ENCODE assay signal across 15 mouse cellular contexts in the genomic region with DNA sequence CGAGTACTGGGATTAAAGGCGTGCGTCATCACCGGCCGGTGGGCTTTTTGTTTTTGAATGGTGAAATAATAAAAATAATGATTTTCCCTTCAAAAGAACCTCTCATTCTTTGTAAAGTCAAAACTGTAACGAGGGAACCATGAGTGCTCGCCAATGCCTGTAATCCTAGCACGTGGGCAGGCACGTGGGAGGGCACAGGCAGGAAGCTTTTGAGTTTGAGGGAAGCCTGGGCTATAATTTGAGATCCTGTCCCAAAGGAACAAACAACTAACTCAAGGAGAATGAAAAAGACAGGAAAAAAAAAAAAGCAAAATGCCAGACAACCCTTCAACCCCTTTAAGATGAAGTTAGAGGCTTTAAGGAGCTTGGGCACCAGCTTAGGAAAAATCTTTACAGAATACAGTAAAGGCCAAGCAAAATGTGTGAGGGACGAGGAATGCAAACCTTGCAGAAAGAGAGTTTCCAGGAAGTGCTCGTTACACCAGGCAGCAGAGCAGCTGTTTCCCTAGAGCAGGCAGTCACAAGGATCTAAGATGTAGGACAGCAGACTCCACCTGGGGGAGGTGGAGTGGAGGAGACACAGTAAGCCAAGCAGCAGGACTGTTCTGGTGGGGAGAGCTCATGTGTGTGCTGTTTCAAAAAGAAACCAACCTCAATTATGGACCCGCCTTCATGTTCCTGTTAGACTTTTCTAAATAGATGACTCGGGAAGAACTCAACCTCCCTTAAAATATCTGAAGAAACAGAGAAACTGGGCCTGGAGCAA. TPM values are rescaled to one million over a fixed set of nuclear protein-coding genes. Genes with fewer than 3 reads are reported as not detected.
DNase-seq lines count a peak whose midpoint lies in the region; ATAC-seq and TF ChIP-seq lines count a peak whose summit lies in the region.
"Had no signal": no experiment of that assay in that cellular context is flagged by ENCODE, and none has a peak within 500 bp of the region (broad histone marks: within the 10 kb centered on the region; RNA-seq: fewer than 3 reads in every experiment).

No protein-coding gene starts in this region.

- H3K79me2 ChIP-seq in C2C12 (ENCODE audit: control insufficient read depth, insufficient read depth) = no peaks in the 10 kb centered on the region

- no peaks in the 10 kb centered on the region for H3K36me3 ChIP-seq in C2C12 (ENCODE audit: control insufficient read depth, insufficient read depth)
- no peaks in the 10 kb centered on the region for H3K36me3 ChIP-seq in limb, embryonic 15.5 days
- H3K36me3 ChIP-seq: hindbrain, embryonic 12.5 days; liver, embryonic 13.5 days; midbrain, embryonic 15.5 days had no signal

- peak overlapping the region; percentile 33 for H3ac ChIP-seq in C2C12 (ENCODE audit: control insufficient read depth, insufficient read length, low read depth)

- TF ChIP-seq CTCF in C2C12 (IDR thresholded peaks at IDR 0.05; ENCODE audit: control insufficient read depth, insufficient read depth, insufficient read length) = no peak

- H3K4me1 ChIP-seq in limb, embryonic 15.5 days = 0 out of 2 replicates have a peak, but pooled peaks cover 10% of the 10 kb centered on the region
- H3K4me1 ChIP-seq: hindbrain, embryonic 12.5 days; midbrain, embryonic 15.5 days had no signal

- intact Hi-C loops in left cerebral cortex, postnatal 10 days (cut with DNase I) = no loop called here

- ATAC-seq in limb, embryonic 15.5 days (ENCODE audit: insufficient number of reproducible peaks, low FRiP score, low TSS enrichment, low read depth) = no peak
- ATAC-seq: midbrain, embryonic 15.5 days; Patski had no signal

- DNase-seq in left cerebral cortex, adult 18-20 months (ENCODE audit: low spot score in 2 of 2) = peak; percentile 26 to 45
- no peak for DNase-seq in left cerebral cortex, postnatal 10 days (ENCODE audit: extremely low spot score in 1 of 2, low spot score in 2 of 2)
- DNase-seq in NIH3T3 (ENCODE audit: low read depth) = peak; percentile 60
- no peak for DNase-seq in spleen, postnatal 36 days (ENCODE audit: low spot score in 2 of 2)
- no peak for DNase-seq in ovary, postnatal 36 days (ENCODE audit: low spot score)
- DNase-seq in urinary bladder, postnatal 14 days (ENCODE audit: low spot score) = no peak
- DNase-seq: gastrocnemius, postnatal 36 days; liver, embryonic 13.5 days had no signal

- WGBS in limb, embryonic 15.5 days = 50% methylated on average over 13 of the region's 13 CpGs

- H3K27ac ChIP-seq in limb, embryonic 15.5 days = peak overlapping the region; percentile 69
- H3K27ac ChIP-seq: hindbrain, embryonic 12.5 days; liver, embryonic 13.5 days; midbrain, embryonic 15.5 days had no signal

- no peak overlapping the region for H3K4me2 ChIP-seq in limb, embryonic 15.5 days
- H3K4me2 ChIP-seq: hindbrain, embryonic 12.5 days; liver, embryonic 13.5 days; midbrain, embryonic 15.5 days had no signal

- H3K9me3 ChIP-seq in limb, embryonic 15.5 days = no peaks in the 10 kb centered on the region
- H3K9me3 ChIP-seq: hindbrain, embryonic 12.5 days; liver, embryonic 13.5 days; midbrain, embryonic 15.5 days had no signal

- no peak overlapping the region for H3K4me3 ChIP-seq in C2C12 (ENCODE audit: insufficient read depth, poor library complexity, severe bottlenecking)
- no peak overlapping the region for H3K4me3 ChIP-seq in limb, embryonic 15.5 days
- H3K4me3 ChIP-seq: hindbrain, embryonic 12.5 days; liver, embryonic 13.5 days; midbrain, embryonic 15.5 days had no signal

- H3K9ac ChIP-seq in limb, embryonic 15.5 days = no peak overlapping the region
- H3K9ac ChIP-seq: hindbrain, embryonic 12.5 days; liver, embryonic 13.5 days; midbrain, embryonic 15.5 days had no signal

- no peaks in the 10 kb centered on the region for H3K79me3 ChIP-seq in C2C12 (ENCODE audit: low read depth)

- H3K27me3 ChIP-seq in C2C12 (ENCODE audit: control insufficient read depth, insufficient read depth, insufficient read length) = no peaks in the 10 kb centered on the region
- no peaks in the 10 kb centered on the region for H3K27me3 ChIP-seq in limb, embryonic 15.5 days
- H3K27me3 ChIP-seq: hindbrain, embryonic 12.5 days; liver, embryonic 13.5 days; midbrain, embryonic 15.5 days; Patski had no signal

TF ChIP-seq in C2C12, 6 proteins besides CTCF, POLR2A, EP300 and RAD21:
- TF ChIP-seq MAX (IDR thresholded peaks at IDR 0.05) = no peak
- TF ChIP-seq MYOD1 (IDR thresholded peaks at IDR 0.05; ENCODE audit: control insufficient read depth, insufficient read length, low read depth) = no peak
- no peak for TF ChIP-seq MYOG (IDR thresholded peaks at IDR 0.05; ENCODE audit: control insufficient read depth, extremely low read depth, insufficient read length)
- no peak for TF ChIP-seq CEBPB (IDR thresholded peaks at IDR 0.05; ENCODE audit: low read depth)
TF ChIP-seq in C2C12: peak in this region for 0.

RNA-seq across cellular contexts. Expression of a gene that starts 3.1 kb away (rescaled TPM):
- total RNA-seq in left cerebral cortex, adult 18-20 months (2021) = not detected
- total RNA-seq in left cerebral cortex, postnatal 10 days (2021) = not detected
- polyA plus RNA-seq in C2C12 (2012; fragmentation: generic; extraction: Trizol) = 0.06 TPM
- polyA plus RNA-seq in limb, embryonic 15.5 days (2015; fragmentation: Nextera tagmentation; extraction: Ambion mirVana) = 0.10 TPM in 1 of 2 replicates, not detected in the other
- total RNA-seq: gastrocnemius, postnatal 36 days had no signal
- polyA plus RNA-seq: embryonic facial prominence, embryonic 11.5 days; hindbrain, embryonic 12.5 days; liver, embryonic 13.5 days; midbrain, embryonic 15.5 days had no signal

RNA-seq across cellular contexts. Expression of a gene that starts 16.1 kb away (rescaled TPM):
- total RNA-seq in left cerebral cortex, adult 18-20 months (2021) = 100 to 1,000 TPM; 121 to 139 TPM
- total RNA-seq in left cerebral cortex, postnatal 10 days (2021) = 10 to 100 TPM; 72.1 to 76.8 TPM
- 215 TPM for polyA plus RNA-seq in C2C12 (2012; fragmentation: generic; extraction: Trizol)
- 344 and 349 TPM in 2 replicates for polyA plus RNA-seq in limb, embryonic 15.5 days (2015; fragmentation: Nextera tagmentation; extraction: Ambion mirVana)

RNA-seq across cellular contexts. Expression of a gene that starts 22.4 kb away (rescaled TPM):
- under 1 TPM in 1 of 2 experiments, not detected in 1; 0.14 TPM for total RNA-seq in left cerebral cortex, adult 18-20 months (2021)
- total RNA-seq in left cerebral cortex, postnatal 10 days (2021) = under 1 TPM in 1 of 2 experiments, not detected in 1; 0.14 TPM
- polyA plus RNA-seq in C2C12 (2012; fragmentation: generic; extraction: Trizol) = not detected
- polyA plus RNA-seq in limb, embryonic 15.5 days (2015; fragmentation: Nextera tagmentation; extraction: Ambion mirVana) = not detected in 2 replicates
- total RNA-seq: gastrocnemius, postnatal 36 days had no signal
- polyA plus RNA-seq: hindbrain, embryonic 12.5 days; midbrain, embryonic 15.5 days had no signal

RNA-seq across cellular contexts. Expression of a gene that starts 22.5 kb away (rescaled TPM):
- not detected for total RNA-seq in left cerebral cortex, adult 18-20 months (2021)
- not detected for total RNA-seq in left cerebral cortex, postnatal 10 days (2021)
- not detected for polyA plus RNA-seq in C2C12 (2012; fragmentation: generic; extraction: Trizol)
- polyA plus RNA-seq in limb, embryonic 15.5 days (2015; fragmentation: Nextera tagmentation; extraction: Ambion mirVana) = not detected in 2 replicates
- total RNA-seq: gastrocnemius, postnatal 36 days had no signal
- polyA plus RNA-seq: embryonic facial prominence, embryonic 11.5 days; hindbrain, embryonic 12.5 days; large intestine, adult 2 months; liver, embryonic 13.5 days; midbrain, embryonic 15.5 days; Patski had no signal

RNA-seq across cellular contexts. Expression of a gene that starts 45.4 kb away (rescaled TPM):
- 10 to 100 TPM; 15.9 to 16.1 TPM for total RNA-seq in left cerebral cortex, adult 18-20 months (2021)
- 10 to 100 TPM; 19.8 to 20.4 TPM for total RNA-seq in left cerebral cortex, postnatal 10 days (2021)
- 4.2 TPM for polyA plus RNA-seq in C2C12 (2012; fragmentation: generic; extraction: Trizol)
- polyA plus RNA-seq in limb, embryonic 15.5 days (2015; fragmentation: Nextera tagmentation; extraction: Ambion mirVana) = 7.3 and 7.5 TPM in 2 replicates

Comparison
In these comparisons a context has a peak if more than half of its experiments do, and no peak if none do; other contexts are left out.
1. DNase-seq: peak in left cerebral cortex, adult 18-20 months (2 of 2) and NIH3T3 (single experiment); none in left cerebral cortex, postnatal 10 days (0 of 2), spleen, postnatal 36 days (0 of 2), ovary, postnatal 36 days (single experiment) and urinary bladder, postnatal 14 days (single experiment).